Mouse (Mus musculus) liver, adult 2 months (tissue): ENCODE data around the gene Hist1h3g. TPM values are rescaled to one million over a fixed set of nuclear protein-coding genes. Genes with fewer than 3 reads are reported as not detected.

Experiments
- DNase-seq: peaks from one replicate; pipeline ENCODE4 v3.0.0-alpha.2; 2011; ENCODE audit warnings: low read depth, low spot score; ENCODE audit errors: extremely low read depth
- H3K27ac ChIP-seq: fragments of 200-500 bp; replicated peaks from 2 replicates; pipeline ENCODE4 v1.5.1; 2012; ENCODE audit warnings: low read depth, mild to moderate bottlenecking, control low read depth, inconsistent platforms, low read length; ENCODE audit not compliant: insufficient read depth
- H3K27me3 ChIP-seq: fragments of 200-500 bp; 2 replicates; pipeline ENCODE4 v1.6.1; 2012; ENCODE audit warnings: mild to moderate bottlenecking, moderate library complexity, low read length, inconsistent platforms; ENCODE audit not compliant: control insufficient read depth, insufficient read depth
- H3K36me3 ChIP-seq: fragments of 200-500 bp; 2 replicates; pipeline ENCODE4 v1.6.1; 2012; ENCODE audit warnings: low read length, inconsistent platforms; ENCODE audit not compliant: control insufficient read depth, insufficient read depth
- H3K4me1 ChIP-seq: fragments of 200-500 bp; 2 replicates; pipeline ENCODE4 v1.6.1; 2011; ENCODE audit warnings: low read length; ENCODE audit not compliant: control insufficient read depth, insufficient read depth
- H3K4me3 ChIP-seq: fragments of 200-500 bp; 2 replicates; pipeline ENCODE4 v1.5.1; 2011; ENCODE audit warnings: low read depth, mild to moderate bottlenecking, control low read depth, low read length, moderate library complexity; ENCODE audit not compliant: insufficient read depth
- H3K79me2 ChIP-seq: fragments of 200-500 bp; 2 replicates; pipeline ENCODE4 v1.6.1; 2012; ENCODE audit warnings: inconsistent platforms, mild to moderate bottlenecking, low read length, moderate library complexity; ENCODE audit not compliant: control insufficient read depth, insufficient read depth
- H3K9ac ChIP-seq: fragments of 200-500 bp; 2 replicates; pipeline ENCODE4 v1.6.1; 2012; ENCODE audit warnings: low read depth, mild to moderate bottlenecking, control low read depth, inconsistent platforms, low read length
- CTCF ChIP-seq: fragments of 200-500 bp; IDR thresholded peaks from 2 replicates; pipeline ENCODE4 v1.5.1; 2011; ENCODE audit warnings: low read depth, low read length, control low read depth
- POLR2A ChIP-seq: fragments of 200-500 bp; IDR thresholded peaks from 2 replicates; pipeline ENCODE4 v1.6.1; 2011; ENCODE audit warnings: low read length, control low read depth; ENCODE audit not compliant: insufficient read depth; ENCODE audit errors: extremely low read depth
- WGBS: fragments of 180-500 bp; shearing (Covaris S2); methylation state at CpG from one replicate; pipeline ENCODE4 v1.1.7; 2018; 5-methylcytosine and 5-hydroxymethylcytosine counted together
- polyA plus RNA-seq: library from polyadenylated mRNA; depleted of rRNA; stranded (reverse); fragments of >200 nt; gene quantifications from 2 replicates; pipeline ENCODE4 v1.2.3, GENCODE M21; 2012
- total RNA-seq: library from RNA; depleted of rRNA; stranded (reverse); fragments of >200 nt; gene quantifications from 2 replicates; pipeline ENCODE4 v1.2.3, GENCODE M21; 2014

Hist1h3g gene
- total and polyA plus RNA-seq, 2 experiments = 0.26 to 5.6 TPM

GRCm38 (mm10) chr13:23521703-23522102, 13.5 kb upstream of the Hist1h3g start:
- no peak overlapping the region for H3K4me3 ChIP-seq
- whole genome bisulfite sequencing = 2% methylated on average over 14 of the region's 14 CpGs

GRCm38 (mm10) chr13:23523976-23524375, 11.2 kb upstream of the Hist1h3g start:
- 42% methylated on average over 5 of the region's 5 CpGs for WGBS
- no peaks in the 10 kb centered on the region for H3K79me2 ChIP-seq
- H3K4me3 ChIP-seq = no peak overlapping the region
- no peak for DNase-seq
- H3K36me3 ChIP-seq = no peaks in the 10 kb centered on the region
- H3K9ac ChIP-seq = no peak overlapping the region
- no peaks in the 10 kb centered on the region for H3K27me3 ChIP-seq
- TF ChIP-seq CTCF (no peak), POLR2A (no peak)
- H3K4me1 ChIP-seq = no peaks in the 10 kb centered on the region
- no peak overlapping the region for H3K27ac ChIP-seq

More at GRCm38 (mm10) chr13:23521703-23522102, 13.5 kb upstream of the Hist1h3g start:
- no peak overlapping the region for H3K9ac ChIP-seq
- no peaks in the 10 kb centered on the region for H3K79me2 ChIP-seq
- H3K27me3 ChIP-seq = no peaks in the 10 kb centered on the region
- no peaks in the 10 kb centered on the region for H3K36me3 ChIP-seq
- no peak overlapping the region for H3K27ac ChIP-seq
- H3K4me1 ChIP-seq = no peaks in the 10 kb centered on the region
- DNase-seq = peak; percentile 78
- TF ChIP-seq CTCF (no peak), POLR2A (no peak)

GRCm38 (mm10) chr13:23524654-23525053, 10.6 kb upstream of the Hist1h3g start:
- H3K27me3 ChIP-seq = no peaks in the 10 kb centered on the region
- H3K9ac ChIP-seq = no peak overlapping the region
- DNase-seq = peak; percentile 74
- 11% methylated on average over 5 of the region's 5 CpGs for WGBS
- no peak overlapping the region for H3K27ac ChIP-seq
- H3K79me2 ChIP-seq = no peaks in the 10 kb centered on the region
- H3K4me1 ChIP-seq = no peaks in the 10 kb centered on the region
- H3K4me3 ChIP-seq = no peak overlapping the region
- no peaks in the 10 kb centered on the region for H3K36me3 ChIP-seq
- no peak for TF ChIP-seq POLR2A
- TF ChIP-seq CTCF = peak; percentile 85

- H3K4me1 ChIP-seq = no peaks in the 10 kb centered on the region
- TF ChIP-seq CTCF (no peak), POLR2A (no peak)
- no peak overlapping the region for H3K4me3 ChIP-seq
- WGBS = 5% methylated on average over 10 of the region's 10 CpGs
- H3K9ac ChIP-seq = no peak overlapping the region
- H3K27me3 ChIP-seq = no peaks in the 10 kb centered on the region
- H3K36me3 ChIP-seq = no peaks in the 10 kb centered on the region
- no peak overlapping the region for H3K27ac ChIP-seq
- DNase-seq = no peak
- no peaks in the 10 kb centered on the region for H3K79me2 ChIP-seq
Measured at GRCm38 (mm10) chr13:23525901-23526300, 9.3 kb upstream of the Hist1h3g start.

- H3K27me3 ChIP-seq = no peaks in the 10 kb centered on the region
- TF ChIP-seq CTCF (no peak), POLR2A (no peak)
- no peaks in the 10 kb centered on the region for H3K79me2 ChIP-seq
- 1% methylated on average over 17 of the region's 17 CpGs for WGBS
- H3K4me3 ChIP-seq = peak overlapping the region; percentile 31
- H3K36me3 ChIP-seq = no peaks in the 10 kb centered on the region
- DNase-seq = peak; percentile 67
- H3K9ac ChIP-seq = peak overlapping the region; percentile 55; the same call in 1 of the 2 replicates
- no peaks in the 10 kb centered on the region for H3K4me1 ChIP-seq
- no peak overlapping the region for H3K27ac ChIP-seq
Measured at GRCm38 (mm10) chr13:23526312-23526711, 8.9 kb upstream of the Hist1h3g start.

GRCm38 (mm10) chr13:23529005-23529404, 6.2 kb upstream of the Hist1h3g start:
- H3K4me3 ChIP-seq = no peak overlapping the region
- no peaks in the 10 kb centered on the region for H3K79me2 ChIP-seq
- H3K27me3 ChIP-seq = no peaks in the 10 kb centered on the region
- H3K4me1 ChIP-seq = peaks cover 7% of the 10 kb centered on the region
- TF ChIP-seq CTCF (no peak), POLR2A (no peak)
- WGBS = 93% methylated on average over 5 of the region's 5 CpGs
- no peak overlapping the region for H3K9ac ChIP-seq
- DNase-seq = no peak
- no peaks in the 10 kb centered on the region for H3K36me3 ChIP-seq
- H3K27ac ChIP-seq = no peak overlapping the region
